Mouse (Mus musculus): ENCODE measurements around the gene 1110008P14Rik.
A peak's percentile ranks its signal among the peaks of the same experiment; 100 is the strongest.

1110008P14Rik gene

DNA sequence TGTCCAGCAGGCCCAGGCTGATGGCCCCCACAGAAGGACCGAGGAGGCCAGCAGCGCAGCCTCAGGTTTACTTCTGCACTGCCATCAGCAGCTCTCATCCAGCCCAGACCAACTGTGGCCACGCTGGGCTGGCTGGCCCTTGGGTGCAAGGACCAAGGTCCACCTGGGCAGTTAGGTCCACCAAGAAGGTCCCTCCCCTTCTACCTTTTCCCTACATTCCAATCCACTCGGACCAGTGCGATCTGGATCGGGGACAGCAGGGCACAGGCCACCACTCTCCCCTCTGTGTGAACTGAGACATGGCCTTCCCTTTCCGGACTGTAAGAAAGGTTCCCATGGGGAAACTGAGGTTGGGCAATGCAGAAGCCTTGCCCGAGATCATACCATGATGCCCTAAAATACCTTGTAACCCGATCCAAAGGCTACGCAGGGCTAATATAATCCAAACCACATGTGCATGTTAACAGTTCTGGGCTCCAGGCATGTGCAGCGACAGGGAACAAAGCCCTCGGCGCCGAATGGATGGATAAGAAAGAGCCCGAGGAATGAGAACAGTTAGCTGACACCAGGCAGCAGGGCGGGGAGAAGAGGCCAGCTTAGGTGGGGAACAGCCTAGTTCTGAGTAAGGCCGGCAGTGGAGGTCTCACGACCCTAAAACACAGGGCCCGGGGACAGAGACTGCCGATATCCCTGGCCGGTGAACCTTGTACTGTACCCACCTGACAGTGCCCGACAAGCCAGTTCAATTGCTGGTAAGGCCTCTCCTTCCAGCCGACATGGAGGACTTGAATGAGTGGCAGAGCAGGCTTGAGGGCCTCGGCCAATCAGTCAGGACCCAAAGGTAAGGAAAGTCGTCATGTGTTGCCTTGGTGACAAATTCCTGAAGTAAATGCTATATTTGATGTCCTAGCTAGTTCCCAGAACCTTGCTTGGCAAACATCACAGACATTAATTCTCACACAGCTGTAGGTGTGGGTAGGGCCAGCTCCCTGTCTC lies 27.0 kb upstream of the 1110008P14Rik start:
- DNase-seq (ENCODE audit: low read depth) = no peak

DNA sequence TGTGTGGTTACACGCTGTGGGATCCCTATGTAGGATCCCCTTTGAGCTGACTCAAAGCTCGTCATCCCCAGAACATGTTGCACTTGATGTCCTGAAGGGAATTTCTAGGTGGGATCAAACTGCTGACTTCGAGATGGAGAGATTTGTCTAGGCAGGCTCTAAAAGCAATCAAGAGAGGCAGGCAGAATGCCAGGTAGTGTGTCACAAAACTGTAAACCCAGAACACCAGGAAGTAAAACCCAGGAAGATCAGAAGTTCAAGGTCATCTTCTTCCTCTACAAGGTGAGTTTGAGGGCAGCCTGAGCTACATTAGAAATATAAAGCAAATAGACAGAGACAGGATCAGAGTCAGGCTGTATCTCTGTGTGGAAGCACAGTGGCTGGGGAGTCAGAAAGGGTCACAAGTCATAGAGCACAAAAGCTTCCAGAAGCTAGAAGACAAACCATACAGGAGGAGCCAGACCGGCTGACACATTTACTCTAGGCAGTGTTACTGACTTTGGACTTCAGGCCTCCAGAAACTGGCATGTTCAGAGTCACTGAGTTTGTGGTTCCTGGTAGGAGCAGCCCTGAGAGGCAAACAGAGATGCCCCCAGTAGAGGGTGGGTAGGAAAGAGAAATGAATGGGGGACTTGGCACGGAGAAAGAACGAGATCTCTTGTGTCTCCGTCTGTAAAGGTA lies 25.5 kb upstream of the 1110008P14Rik start:
- no peak for DNase-seq (ENCODE audit: low read depth)

DNA sequence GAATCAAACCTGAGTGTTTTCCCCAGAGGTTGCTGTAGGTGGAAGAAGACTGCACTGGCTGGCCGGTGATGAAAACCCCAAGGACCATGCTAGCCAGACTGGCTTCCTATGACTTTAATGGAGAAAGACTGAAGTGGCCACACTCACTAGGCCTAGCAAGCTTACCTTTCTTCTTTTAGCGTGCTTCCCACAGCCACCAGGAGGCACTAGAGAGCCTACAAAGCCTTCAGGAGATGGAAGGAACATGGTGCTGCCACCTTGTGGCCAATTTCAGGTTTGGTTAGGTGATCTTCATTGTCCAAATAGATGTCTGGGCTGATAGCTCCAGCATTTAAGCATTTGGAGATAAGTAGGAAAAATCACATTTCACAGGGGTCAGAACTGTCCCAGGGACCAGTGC lies 22.9 kb upstream of the 1110008P14Rik start:
- DNase-seq (ENCODE audit: low read depth) = peak; percentile 100

DNA sequence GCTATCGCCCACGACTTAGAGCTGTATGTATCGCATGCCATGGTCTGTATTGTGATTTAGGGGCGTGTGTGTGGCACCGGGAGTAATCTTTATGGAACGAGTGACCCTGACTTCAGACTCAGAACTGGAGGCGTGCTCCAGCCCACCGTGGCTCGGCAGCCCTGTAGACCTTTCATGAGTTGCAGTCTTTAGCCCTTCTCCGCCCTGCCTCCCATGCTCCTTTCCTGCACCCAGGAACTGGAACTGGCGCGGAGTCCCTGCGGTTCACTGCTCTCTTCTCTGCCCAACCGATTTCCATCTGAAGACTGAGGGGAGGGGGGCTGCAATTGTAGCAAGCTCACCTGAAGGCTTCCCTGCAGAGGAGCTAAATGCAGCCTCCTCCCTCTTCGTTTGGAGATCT lies 15.0 kb upstream of the 1110008P14Rik start:
- no peak for DNase-seq (ENCODE audit: low read depth)

DNA sequence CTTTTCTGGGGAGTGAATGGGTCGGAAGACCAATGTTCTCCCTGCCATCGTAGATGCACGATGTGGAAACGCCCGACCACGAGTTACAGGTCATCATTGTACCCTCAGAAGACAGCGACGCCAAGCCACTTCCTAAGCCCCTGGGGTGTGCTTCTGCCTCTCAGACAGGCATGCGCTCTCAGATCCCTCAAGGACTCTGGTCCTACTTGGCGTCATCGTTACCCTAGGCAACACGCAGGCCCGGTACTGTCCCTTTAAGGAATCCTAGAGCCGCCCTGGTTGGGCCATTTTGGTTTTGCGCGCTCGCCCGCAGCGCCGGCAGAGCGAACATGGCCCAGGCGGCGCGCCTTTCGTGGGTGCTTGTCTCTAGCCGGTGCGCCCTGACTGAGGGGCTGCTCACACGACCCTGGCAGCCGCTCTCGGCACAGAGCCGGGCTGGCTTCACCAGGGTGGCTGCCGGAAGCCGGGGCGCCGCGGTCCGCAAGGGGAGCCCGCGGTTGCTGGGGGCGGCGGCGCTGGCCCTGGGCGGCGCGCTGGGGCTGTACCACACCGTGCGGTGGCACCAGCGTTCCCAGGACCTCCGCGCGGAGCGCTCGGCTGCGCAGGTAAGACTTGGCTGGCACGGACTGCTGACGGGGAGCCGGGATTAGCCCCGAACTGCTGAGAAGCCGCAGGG lies 14.3 kb upstream of the 1110008P14Rik start:
- peak; percentile 85 for DNase-seq (ENCODE audit: low read depth)

DNA sequence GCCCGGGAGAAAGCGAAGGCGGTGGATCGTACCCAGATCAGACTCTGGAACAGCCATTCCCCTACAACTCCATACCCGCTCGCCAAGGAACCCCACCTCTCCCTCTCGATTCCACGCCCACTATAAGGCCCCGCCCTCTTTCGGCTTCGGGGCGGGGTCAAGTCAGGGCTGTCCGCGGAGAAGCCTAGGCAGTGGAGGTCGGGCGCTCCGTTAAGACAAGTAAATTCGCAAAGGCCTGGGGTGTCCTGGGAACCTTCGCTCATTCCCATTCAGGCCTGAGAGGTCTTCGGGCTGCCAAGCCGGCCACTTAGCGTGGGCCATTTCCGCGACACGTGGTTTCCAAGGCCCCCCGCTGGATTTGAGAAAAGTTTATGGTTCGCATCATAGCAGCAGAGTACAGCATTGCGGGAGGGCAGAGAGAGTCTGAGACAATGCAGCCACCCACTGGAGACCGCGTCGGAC lies 13.8 kb upstream of the 1110008P14Rik start, which contains the start of gene Ptges2:
Gene Ptges2 (plus strand): TSS at position 413 of the 462 bp plus-strand sequence.
- DNase-seq (ENCODE audit: low read depth) = peak; percentile 92

DNA sequence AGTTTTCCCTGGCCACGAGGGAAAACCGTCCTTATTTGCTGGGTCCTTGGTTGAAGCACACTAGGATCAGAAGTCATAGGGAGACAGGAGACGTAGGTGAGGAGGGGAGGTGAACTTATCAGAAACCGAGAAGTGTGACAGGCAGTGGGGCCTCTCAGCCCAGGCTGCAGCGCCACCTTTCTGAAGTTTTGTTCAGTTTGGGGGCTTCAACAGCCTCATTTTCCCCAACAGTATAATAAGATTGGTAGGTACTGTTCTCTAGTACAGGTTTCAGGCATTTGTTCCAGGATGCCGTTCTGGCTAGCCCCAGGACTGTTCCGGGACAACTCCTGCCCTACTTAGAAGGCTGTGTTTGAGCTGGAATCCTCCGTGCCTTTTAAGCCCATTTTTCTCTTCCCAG lies 13.2 kb upstream of the 1110008P14Rik start:
- DNase-seq (ENCODE audit: low read depth) = peak; percentile 58

DNA sequence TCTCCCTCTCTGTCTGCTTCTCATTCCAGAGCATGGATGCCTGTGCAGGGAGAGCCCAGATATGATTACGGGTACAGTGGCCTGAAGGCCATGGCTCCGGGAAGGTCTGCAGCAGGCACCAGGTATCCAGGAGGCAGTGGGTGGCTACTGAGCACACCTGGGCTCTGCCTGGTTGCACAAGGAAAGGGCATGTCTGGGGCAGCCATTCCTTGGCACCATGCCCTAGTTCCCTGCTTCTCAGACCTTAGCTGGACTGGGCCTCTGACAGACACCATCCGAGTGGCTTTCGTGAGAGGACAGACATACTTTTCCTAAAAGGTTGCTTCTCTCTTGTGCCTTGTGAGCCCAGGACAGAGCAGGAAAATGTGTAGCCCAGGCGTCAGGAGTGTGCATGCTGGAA lies 10.3 kb upstream of the 1110008P14Rik start:
- DNase-seq (ENCODE audit: low read depth) = no peak

DNA sequence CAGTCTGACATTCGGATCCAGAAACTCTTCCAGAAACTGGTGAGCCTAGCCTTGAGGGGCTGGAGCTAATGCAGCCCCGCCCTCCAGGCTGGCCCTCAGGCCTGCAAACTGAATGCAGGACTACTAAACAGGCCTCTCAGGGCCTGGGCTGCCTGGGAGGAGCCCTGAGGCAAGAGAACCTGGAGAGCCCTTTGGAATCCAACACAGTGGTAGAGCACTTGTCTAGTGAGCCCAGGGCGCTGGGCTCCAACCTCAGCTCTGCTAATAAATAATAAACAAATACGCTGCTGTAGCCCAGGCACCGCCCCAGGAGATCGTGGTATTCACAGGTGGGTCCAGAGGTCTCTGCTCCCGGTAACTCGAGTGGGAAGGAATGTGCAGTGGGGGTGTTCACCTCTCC lies 9.1 kb upstream of the 1110008P14Rik start:
- DNase-seq (ENCODE audit: low read depth) = no peak

DNA sequence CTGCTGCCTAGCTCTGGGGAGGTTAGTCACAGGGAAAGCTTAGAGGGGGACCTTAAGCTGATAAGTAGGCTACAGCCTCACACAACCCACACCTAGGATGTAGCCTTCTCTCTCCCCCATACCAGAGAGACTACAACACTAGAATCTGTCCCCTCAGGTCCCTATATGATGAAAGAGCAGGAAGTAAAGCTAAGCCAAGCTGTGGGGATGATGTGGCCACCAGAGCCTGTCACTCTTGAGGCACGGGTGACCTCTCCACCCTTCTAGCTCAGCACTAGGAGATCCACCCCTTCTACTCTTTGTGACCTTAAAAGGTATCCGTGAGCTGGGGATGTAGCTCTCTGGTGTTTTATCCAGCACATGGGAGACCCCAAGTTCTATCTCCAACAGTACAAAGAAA lies 7.4 kb upstream of the 1110008P14Rik start:
- DNase-seq (ENCODE audit: low read depth) = no peak

DNA sequence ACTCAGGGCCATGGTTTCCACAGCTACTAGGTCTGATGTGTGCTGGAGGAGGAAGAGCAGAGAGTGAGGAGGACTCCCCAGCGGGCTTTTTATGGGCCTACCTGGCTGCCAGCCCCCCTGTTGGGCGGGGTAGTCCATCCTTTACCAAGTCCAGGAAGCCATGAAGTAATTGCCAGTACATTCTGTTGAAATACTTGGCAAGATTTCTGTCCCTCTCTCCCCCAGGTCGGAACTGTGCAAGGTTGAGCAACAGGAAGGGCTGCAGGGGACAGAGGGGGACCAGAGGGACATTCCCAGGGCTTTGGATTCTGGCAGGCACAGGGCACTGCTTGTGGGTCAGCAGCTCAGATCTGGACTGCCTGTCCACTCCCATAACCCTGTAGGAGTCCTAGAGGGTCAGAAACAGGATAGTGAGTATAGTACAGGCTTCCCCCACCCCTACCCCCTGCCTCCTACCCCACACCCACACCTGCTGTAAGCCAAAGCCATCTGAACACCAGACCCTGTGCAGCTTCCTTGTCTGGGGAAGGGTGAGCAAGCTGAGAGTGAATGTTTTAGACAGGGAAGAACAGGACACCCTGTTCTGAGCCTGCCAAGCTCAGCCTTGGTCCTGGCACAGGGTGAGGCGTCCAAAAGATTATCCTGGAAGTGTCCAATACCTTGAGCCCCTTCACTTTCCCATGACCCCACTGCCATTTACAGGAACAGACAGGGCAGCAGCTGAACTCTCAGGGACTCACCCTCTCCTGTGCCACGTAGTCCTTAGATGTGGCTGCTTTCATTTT lies 6.2 kb upstream of the 1110008P14Rik start, which contains the start of gene Lcn2:
Gene Lcn2 (minus strand): TSS at position 547 of the 785 bp plus-strand sequence.
- DNase-seq (ENCODE audit: low read depth) = no peak

DNA sequence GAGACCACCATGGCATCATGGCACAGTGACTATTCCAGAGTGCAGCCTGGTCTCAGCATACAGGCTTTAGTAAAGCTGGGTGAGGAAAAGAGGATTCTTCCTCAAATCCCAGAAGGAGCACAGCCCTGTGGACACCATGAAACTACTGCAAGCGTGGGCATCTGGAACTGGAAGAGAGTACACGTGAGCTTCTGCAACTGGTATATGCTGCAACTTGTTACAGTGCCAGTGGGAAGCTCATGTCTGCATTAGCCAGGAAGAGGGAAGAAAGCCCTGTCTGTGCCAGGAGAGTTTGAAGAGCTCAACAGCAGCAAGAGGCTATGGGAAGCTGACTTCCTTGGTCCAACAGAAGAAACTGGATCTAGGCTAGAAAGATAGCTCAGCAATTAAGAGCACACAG lies 951 bp upstream of the 1110008P14Rik start:
- DNase-seq (ENCODE audit: low read depth) = no peak

DNA sequence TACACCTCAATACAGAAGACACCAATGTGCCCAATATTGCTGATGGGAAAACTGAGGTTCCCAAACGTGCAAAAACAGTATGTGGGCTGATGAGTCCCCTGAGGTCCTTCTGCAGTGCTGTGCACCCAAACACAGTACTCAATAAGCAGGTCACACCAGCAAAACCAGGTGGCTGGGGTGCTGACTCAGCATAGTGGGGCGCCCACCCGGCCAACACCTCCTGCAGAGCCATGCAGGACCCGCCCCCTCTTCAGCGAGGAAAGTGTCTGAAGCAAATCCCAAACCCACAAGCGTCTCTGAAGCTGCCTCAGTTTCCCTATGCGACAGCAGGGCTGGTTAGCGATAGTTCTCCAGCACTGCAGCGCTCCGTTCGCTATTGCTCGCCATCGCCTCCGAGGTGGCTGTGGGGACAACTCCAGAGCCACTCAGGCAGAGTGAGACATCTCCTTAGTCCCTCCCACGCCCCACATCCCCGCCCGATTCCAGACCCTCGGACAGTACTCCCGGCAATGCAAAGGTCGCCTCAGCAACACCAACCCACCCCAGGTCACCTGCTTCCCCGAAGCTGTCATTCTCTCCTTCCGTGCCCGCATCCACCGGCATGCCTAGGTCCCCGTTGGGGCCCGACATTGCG lies 480 bp downstream of the 1110008P14Rik start:
- no peak for DNase-seq (ENCODE audit: low read depth)

DNA sequence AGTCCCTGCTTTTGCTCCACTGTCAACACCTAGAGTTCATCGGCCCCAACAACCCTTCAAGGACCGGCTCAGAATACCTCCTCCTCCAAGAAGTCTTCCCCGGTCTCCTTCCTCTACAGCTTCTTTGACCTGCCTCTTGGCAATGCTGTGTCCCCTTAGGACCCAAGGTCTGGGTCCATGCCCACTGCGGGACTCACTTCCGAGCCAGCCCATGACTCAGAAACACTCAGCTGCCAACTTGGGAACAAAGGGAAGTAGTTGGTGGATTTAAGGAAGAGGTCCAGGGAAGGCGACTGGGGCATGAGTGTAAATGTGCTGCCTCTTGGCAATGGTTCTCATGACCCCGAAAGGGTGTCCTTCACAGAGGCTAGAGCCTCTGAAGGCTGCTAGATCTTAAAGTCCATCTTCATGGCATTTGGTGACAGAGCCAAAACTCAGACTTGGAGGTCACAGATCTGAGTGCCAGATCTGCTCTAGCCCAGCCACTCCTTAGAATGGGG lies 1.7 kb downstream of the 1110008P14Rik start:
- no peak for DNase-seq (ENCODE audit: low read depth)

DNA sequence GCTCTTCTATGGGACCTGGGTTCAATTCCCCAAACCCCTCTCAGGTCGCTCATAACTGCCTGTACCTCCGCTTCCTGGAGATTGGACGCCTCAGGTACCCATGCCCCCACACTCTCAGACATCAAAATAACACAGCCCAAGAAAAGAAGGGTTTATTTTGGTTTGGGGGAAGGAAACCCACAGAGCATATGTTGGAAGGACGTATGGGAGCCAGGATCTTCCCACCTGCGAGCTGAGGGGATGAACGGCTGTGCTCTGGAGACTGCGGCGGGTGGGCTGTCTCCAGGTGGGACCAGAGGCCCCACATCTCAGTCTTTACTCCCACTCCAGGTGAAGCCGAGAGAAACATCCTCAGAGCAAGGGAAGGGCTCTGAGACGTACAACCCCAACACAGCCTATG lies 4.8 kb downstream of the 1110008P14Rik start:
- DNase-seq (ENCODE audit: low read depth) = no peak

DNA sequence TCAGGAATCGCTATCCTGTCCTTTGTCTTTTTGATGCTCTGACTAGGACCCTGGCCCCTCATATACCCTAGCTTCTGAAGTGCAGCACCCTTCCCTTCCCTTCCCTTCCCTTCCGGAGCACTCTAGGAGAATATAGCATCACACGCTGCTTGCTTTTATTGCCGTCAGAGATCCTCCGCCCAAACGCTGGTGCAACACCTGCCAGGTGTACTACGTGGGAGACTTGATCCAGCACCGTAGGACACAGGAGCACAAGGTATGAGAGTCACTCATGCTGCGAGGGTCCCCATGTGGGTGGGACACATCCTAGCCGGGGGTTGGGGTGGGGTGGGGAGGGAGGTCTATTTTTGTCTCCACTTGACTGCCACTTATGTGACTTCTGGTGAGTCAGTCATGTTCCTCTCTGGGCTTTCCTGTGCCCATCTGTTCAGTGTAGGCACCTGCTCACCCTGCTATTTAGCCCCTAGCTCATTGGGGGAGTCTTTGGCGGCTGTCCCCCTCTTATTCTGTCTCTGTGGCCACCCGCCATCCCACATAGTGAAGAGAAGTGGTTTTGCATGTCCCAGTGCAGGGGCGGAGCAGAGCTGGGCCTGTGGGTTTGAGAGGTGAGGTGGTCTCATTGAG lies 6.3 kb downstream of the 1110008P14Rik start:
- DNase-seq (ENCODE audit: low read depth) = no peak

DNA sequence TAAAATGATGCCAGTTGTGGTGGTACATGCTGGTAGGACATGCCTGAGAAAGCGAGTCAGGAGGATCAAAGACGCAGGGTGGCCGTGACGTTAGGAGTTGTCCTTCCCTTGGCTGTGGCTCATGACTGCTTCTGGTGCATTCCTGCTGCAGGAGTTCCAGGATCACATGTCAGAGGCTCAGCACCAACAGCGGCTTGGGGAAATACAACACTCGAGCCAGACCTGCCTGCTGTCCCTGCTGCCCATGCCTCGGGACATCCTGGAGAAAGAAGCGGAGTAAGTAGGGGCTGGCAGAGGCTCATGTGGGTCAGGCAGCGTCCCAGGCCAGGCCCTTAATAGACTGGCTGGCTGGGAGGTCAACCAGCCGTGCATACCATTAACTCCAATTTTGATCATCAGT lies 7.5 kb downstream of the 1110008P14Rik start:
- no peak for DNase-seq (ENCODE audit: low read depth)

DNA sequence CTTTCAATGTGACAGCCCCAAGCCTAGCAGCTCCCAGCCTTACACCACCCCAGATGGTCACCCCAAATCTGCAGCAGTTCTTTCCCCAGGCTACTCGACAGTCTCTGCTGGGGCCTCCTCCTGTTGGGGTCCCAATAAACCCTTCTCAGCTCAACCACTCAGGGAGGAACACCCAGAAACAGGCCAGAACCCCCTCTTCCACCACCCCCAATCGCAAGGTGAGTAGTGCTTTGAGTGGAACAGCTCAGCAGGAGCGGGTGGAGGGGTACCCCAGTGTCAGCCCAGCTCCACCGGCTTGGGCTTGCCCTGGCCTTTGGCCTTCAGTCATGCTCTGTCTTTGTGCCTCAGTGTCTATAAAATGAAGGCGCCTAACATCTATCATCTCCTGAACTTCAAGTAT lies 14.4 kb downstream of the 1110008P14Rik start:
- DNase-seq (ENCODE audit: low read depth) = no peak

DNA sequence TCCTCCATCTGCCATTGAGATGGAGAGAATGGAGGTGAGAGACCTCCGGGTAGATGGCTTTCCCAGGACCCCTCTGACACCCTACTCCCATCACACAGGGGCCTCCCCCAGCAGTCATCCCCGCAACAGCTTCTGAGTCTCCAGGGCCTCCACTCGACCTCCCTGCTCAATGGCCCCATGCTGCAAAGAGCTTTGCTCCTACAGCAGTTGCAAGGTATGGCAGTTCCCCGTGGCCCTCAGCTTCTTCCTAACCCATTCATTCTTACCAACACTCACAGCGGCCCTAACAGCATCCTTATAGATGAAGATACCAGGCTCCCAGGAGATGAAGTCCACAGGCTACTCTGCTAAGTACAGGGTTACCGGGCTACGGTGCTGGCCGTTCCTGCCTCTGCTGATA lies 17.6 kb downstream of the 1110008P14Rik start:
- DNase-seq (ENCODE audit: low read depth) = no peak

DNA sequence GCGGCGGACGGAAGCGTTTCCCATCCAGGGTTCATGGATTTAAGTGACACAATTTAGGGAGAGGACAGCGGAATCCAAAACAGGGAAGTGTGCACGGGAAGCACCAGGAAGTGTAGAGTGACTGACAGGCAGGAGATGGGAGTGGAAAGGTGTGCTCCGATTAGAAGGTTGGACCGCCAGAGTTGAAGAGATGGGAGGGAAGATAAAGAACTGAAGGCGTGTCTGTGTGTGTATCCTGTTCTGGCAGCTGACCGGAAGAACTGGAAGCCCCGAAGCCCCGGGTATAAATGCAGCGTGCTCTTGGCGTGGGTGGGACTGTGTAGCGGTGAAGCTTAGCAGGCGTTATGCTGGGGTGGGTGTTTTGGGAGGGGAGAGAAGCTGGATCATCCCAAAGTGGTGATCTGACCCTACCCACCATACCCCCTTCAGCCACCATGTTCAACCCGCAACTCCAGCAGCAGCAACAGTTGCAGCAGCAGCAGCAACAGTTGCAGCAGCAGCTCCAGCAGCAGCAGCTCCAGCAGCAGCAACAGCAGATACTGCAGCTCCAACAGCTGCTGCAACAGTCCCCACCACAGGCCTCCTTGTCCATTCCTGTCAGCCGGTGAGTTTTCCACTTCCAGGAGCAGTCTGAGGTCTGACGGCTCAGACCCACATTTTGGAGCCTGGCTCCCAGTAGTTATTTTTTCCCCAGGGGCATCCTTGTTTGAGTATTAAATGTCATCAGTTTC lies 18.2 kb downstream of the 1110008P14Rik start:
- peak; percentile 31 for DNase-seq (ENCODE audit: low read depth)

Data from c-Kit-positive CD71-positive TER-119-negative erythroid progenitor cells, embryonic 14.5 days (primary cell).